ENCODE assay signal across 9 mouse cellular contexts in the genomic region with DNA sequence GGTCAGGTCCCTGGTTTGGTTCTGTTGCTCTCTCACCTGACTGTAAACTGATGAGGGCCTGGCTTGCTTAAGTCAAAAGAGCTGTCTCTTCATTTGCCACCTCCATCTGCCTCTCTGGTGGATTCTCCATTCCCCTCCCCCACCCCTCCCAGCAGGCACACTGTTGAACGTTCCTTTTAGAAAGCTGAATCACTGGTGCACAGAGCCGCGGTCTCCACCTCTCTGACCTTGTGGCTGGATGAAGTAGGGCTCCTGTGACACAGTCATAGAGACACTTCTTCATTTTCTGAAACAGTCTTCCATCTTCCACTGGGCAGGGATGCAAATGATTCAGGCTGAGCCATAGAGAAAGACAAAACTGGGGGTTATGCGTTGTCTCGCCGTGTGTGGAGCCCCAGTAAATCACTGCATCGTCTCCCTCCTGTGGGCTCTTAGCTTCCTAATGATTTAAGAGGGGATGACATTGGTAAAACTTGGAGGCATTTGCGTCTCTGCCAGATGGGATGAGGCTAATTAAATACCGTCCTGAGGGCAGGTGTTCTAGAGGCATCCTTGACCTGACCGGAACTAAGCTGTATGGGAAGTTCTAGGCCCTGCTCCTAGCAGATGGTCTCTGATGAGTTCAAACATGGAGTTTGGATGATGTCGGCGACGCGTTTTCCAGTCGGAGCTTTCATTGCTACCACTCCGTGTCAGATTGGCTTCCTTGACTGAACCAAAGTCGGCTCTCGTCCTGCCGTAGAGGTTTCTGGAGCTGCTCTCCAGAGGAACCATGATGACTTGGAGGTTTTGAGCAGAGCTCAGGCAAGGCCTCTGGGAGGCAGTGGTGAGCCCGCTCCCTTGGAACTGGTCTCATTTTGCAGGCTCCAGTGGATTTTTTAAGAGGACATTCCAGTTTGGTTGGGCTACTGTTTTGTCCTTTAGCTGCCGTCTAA. TPM values are rescaled to one million over a fixed set of nuclear protein-coding genes. Genes with fewer than 3 reads are reported as not detected.
DNase-seq lines count a peak whose midpoint lies in the region; ATAC-seq and TF ChIP-seq lines count a peak whose summit lies in the region.
"Had no signal": no experiment of that assay in that cellular context is flagged by ENCODE, and none has a peak within 500 bp of the region (broad histone marks: within the 10 kb centered on the region; RNA-seq: fewer than 3 reads in every experiment).

No protein-coding gene starts in this region.

- H3K4me2 ChIP-seq in heart, embryonic 11.5 days = peak overlapping the region; percentile 81
- H3K4me2 ChIP-seq in hindbrain, postnatal 0 days (ENCODE audit: low read depth, low read length) = peak overlapping the region; percentile 81

- intact Hi-C loops in gastrocnemius, postnatal 36 days (cut with DNase I) = no loop called here

- peak; percentile 33 for TF ChIP-seq CTCF in E14TG2a.4 (conservative IDR thresholded peaks at IDR 0.05; ENCODE audit: low read length)
- TF ChIP-seq CTCF in hindbrain, postnatal 0 days (IDR thresholded peaks at IDR 0.05; ENCODE audit: low read depth) = peak; percentile 65

- no peak for DNase-seq in heart, adult 8-10 months (ENCODE audit: low spot score)
- peak; percentile 49 for DNase-seq in cerebellum, adult 9-11 months
- DNase-seq in hindbrain, postnatal 0 days (ENCODE audit: low spot score) = peak; percentile 59
- DNase-seq in right cerebral cortex, postnatal 14 days = peak; percentile 44
- no peak for DNase-seq in urinary bladder, postnatal 14 days (ENCODE audit: low spot score)
- DNase-seq in gastrocnemius, postnatal 36 days = no peak

- H3K9me3 ChIP-seq in heart, embryonic 11.5 days (replicated peaks; ENCODE audit: control insufficient read depth, low read length) = no peaks in the 10 kb centered on the region
- no peaks in the 10 kb centered on the region for H3K9me3 ChIP-seq in E14TG2a.4 (ENCODE audit: low read length)
- H3K9me3 ChIP-seq in hindbrain, postnatal 0 days (ENCODE audit: low read length) = no peaks in the 10 kb centered on the region

- H3K9ac ChIP-seq in heart, embryonic 11.5 days (ENCODE audit: low read depth, low read length) = no peak overlapping the region
- H3K9ac ChIP-seq in hindbrain, postnatal 0 days (replicated peaks; ENCODE audit: low read length) = peak overlapping the region; percentile 84

- no peak for ATAC-seq in heart, embryonic 11.5 days (replicated peaks; ENCODE audit: insufficient number of reproducible peaks, low FRiP score, low TSS enrichment)
- no peak for ATAC-seq in hindbrain, postnatal 0 days

- peaks cover 16% of the 10 kb centered on the region for H3K27me3 ChIP-seq in heart, embryonic 11.5 days (ENCODE audit: control insufficient read depth, insufficient read depth, low read length)
- H3K27me3 ChIP-seq in E14TG2a.4 (ENCODE audit: insufficient read depth, low read length) = peaks cover 13% of the 10 kb centered on the region
- no peaks in the 10 kb centered on the region for H3K27me3 ChIP-seq in hindbrain, postnatal 0 days (ENCODE audit: insufficient read depth, low read length)

- H3K27ac ChIP-seq in heart, embryonic 11.5 days (ENCODE audit: low read depth, low read length) = no peak overlapping the region
- no peak overlapping the region for H3K27ac ChIP-seq in hindbrain, postnatal 0 days

- no peaks in the 10 kb centered on the region for H3K36me3 ChIP-seq in heart, embryonic 11.5 days (ENCODE audit: control insufficient read depth, insufficient read depth, low read length)
- H3K36me3 ChIP-seq in E14TG2a.4 (ENCODE audit: insufficient read depth, low read length) = peaks cover 51% of the 10 kb centered on the region
- H3K36me3 ChIP-seq in hindbrain, postnatal 0 days (ENCODE audit: insufficient read depth, low read length) = peaks cover 19% of the 10 kb centered on the region; the same call in 1 of the 2 replicates
- H3K36me3 ChIP-seq: G1E had no signal

- H3K4me3 ChIP-seq in heart, embryonic 11.5 days (ENCODE audit: low read depth, low read length) = no peak overlapping the region
- H3K4me3 ChIP-seq in E14TG2a.4 (replicated peaks; ENCODE audit: low read length) = peak overlapping the region; percentile 92
- peak overlapping the region; percentile 79 for H3K4me3 ChIP-seq in hindbrain, postnatal 0 days (ENCODE audit: low read length)

- peaks cover 8% of the 10 kb centered on the region; the same call in 1 of the 2 replicates for H3K4me1 ChIP-seq in heart, embryonic 11.5 days (ENCODE audit: control insufficient read depth, insufficient read depth, low read length)
- H3K4me1 ChIP-seq in E14TG2a.4 (replicated peaks; ENCODE audit: low read depth, low read length) = peaks cover 42% of the 10 kb centered on the region
- no peaks in the 10 kb centered on the region for H3K4me1 ChIP-seq in hindbrain, postnatal 0 days (ENCODE audit: insufficient read depth, low read length)

- 72% methylated on average over 21 of the region's 21 CpGs for WGBS in heart, embryonic 11.5 days (ENCODE audit: insufficient replicate concordance)
- WGBS in hindbrain, postnatal 0 days = 49% methylated on average over 21 of the region's 21 CpGs

RNA-seq across cellular contexts. Expression of gene Uchl1, which starts 1.8 kb away (rescaled TPM):
- polyA plus RNA-seq in heart, embryonic 11.5 days (2014; fragmentation: Nextera tagmentation; extraction: Ambion mirVana) = 128 and 136 TPM in 2 replicates
- 1 to 10 TPM; 5.5 to 9.9 (median 8.5) TPM for total RNA-seq in heart, adult 8-10 months (2022)
- 1,561 and 1,591 TPM in 2 replicates for total RNA-seq in hindbrain, postnatal 0 days (2014; rRNA removed)
- polyA plus RNA-seq in hindbrain, postnatal 0 days (2015; fragmentation: Nextera tagmentation; extraction: Ambion mirVana) = 1,671 and 1,715 TPM in 2 replicates
- 1 to 10 TPM; 3.3 to 5.0 TPM for total RNA-seq in gastrocnemius, postnatal 36 days (2021)
- polyA plus RNA-seq: G1E had no signal

RNA-seq across cellular contexts. Expression of gene Apbb2, which starts 59.1 kb away (rescaled TPM):
- 25.9 and 28.0 TPM in 2 replicates for polyA plus RNA-seq in heart, embryonic 11.5 days (2014; fragmentation: Nextera tagmentation; extraction: Ambion mirVana)
- total RNA-seq in heart, adult 8-10 months (2022) = 10 to 100 TPM; 36.6 to 56.3 (median 46.4) TPM
- 66.0 and 76.9 TPM in 2 replicates for total RNA-seq in hindbrain, postnatal 0 days (2014; rRNA removed)
- polyA plus RNA-seq in hindbrain, postnatal 0 days (2015; fragmentation: Nextera tagmentation; extraction: Ambion mirVana) = 67.9 and 72.1 TPM in 2 replicates
- total RNA-seq in gastrocnemius, postnatal 36 days (2021) = 10 to 100 TPM; 32.0 to 39.1 TPM
- polyA plus RNA-seq: G1E had no signal

Comparison
In these comparisons a context has a peak if more than half of its experiments do, and no peak if none do; other contexts are left out.
1. DNase-seq: peak in cerebellum, adult 9-11 months (single experiment), hindbrain, postnatal 0 days (single experiment) and right cerebral cortex, postnatal 14 days (single experiment); none in heart, adult 8-10 months (single experiment), urinary bladder, postnatal 14 days (single experiment) and gastrocnemius, postnatal 36 days (0 of 2).
2. RNA of gene Uchl1, which starts 1.8 kb away (total RNA-seq): 1,561 to 1,591 TPM in hindbrain, postnatal 0 days; 5.5 to 9.9 TPM in heart, adult 8-10 months and 3.3 to 5.0 TPM in gastrocnemius, postnatal 36 days; every median in the first group is over 100 times any median in the second.